Comparison of ENCODE assay signal across 26 mouse cellular contexts in genomic region chr3:35178759-35179440, GRCm38 (mm10).
DNase-seq lines count a peak whose midpoint lies in the region; ATAC-seq lines count a peak whose summit lies in the region.
"Had no signal": no experiment of that assay in that cellular context is flagged by ENCODE, and none has a peak within 500 bp of the region (broad histone marks: within the 10 kb centered on the region; RNA-seq: fewer than 3 reads in every experiment).

No protein-coding gene starts in this region.

- H3K4me2 ChIP-seq in embryonic facial prominence, embryonic 12.5 days (replicated peaks) = no peak overlapping the region
- H3K4me2 ChIP-seq: embryonic facial prominence, embryonic 15.5 days; forebrain, embryonic 12.5 days had no signal

- H3K36me3 ChIP-seq in embryonic facial prominence, embryonic 12.5 days = no peaks in the 10 kb centered on the region
- H3K36me3 ChIP-seq: embryonic facial prominence, embryonic 15.5 days; forebrain, embryonic 10.5 days; forebrain, embryonic 12.5 days; G1E had no signal

- no peak overlapping the region for H3K9ac ChIP-seq in embryonic facial prominence, embryonic 12.5 days
- H3K9ac ChIP-seq: embryonic facial prominence, embryonic 15.5 days; forebrain, embryonic 12.5 days had no signal

- no peaks in the 10 kb centered on the region for H3K27me3 ChIP-seq in embryonic facial prominence, embryonic 12.5 days
- H3K27me3 ChIP-seq: CH12.LX; embryonic facial prominence, embryonic 15.5 days; forebrain, embryonic 12.5 days had no signal

- WGBS in embryonic facial prominence, embryonic 12.5 days = 81% methylated on average over 12 of the region's 12 CpGs

- H3K27ac ChIP-seq in embryonic facial prominence, embryonic 12.5 days = no peak overlapping the region
- H3K27ac ChIP-seq: embryonic facial prominence, embryonic 15.5 days; forebrain, embryonic 10.5 days; forebrain, embryonic 12.5 days had no signal

- peak; percentile 68 for DNase-seq in Muller cell, postnatal 12 days (ENCODE audit: inconsistent ontology term)
- peak; percentile 96 for DNase-seq in retina, embryonic 14.5 days (ENCODE audit: low spot score)
- DNase-seq in retina, postnatal 7 days (ENCODE audit: low read depth, low spot score) = peak; percentile 16
- no peak for DNase-seq in thymus, postnatal 4 days
- no peak for DNase-seq in heart, postnatal 4 days
- no peak for DNase-seq in kidney, postnatal 14 days
- no peak for DNase-seq in layer of hippocampus, adult 9-11 months
- DNase-seq: adrenal gland, adult 2 months; adrenal gland, postnatal 10 days; adrenal gland, postnatal 25 days; B cell, adult 2 months; cerebellum, adult 11 months; cerebellum, adult 18-20 months; cerebellum, adult 8-10 months; cerebellum, postnatal 10 days; cerebellum, postnatal 25 days had no signal

- ATAC-seq in embryonic facial prominence, embryonic 12.5 days (ENCODE audit: insufficient number of reproducible peaks, insufficient read depth, low FRiP score, low TSS enrichment) = peak; percentile 47; the same call in 1 of the 2 replicates
- ATAC-seq: CD4-positive, CD25-positive, alpha-beta regulatory T cell, adult 4 months; forebrain, embryonic 14.5 days; forebrain, embryonic 16.5 days had no signal

- H3K4me1 ChIP-seq in embryonic facial prominence, embryonic 12.5 days = no peaks in the 10 kb centered on the region
- H3K4me1 ChIP-seq: embryonic facial prominence, embryonic 15.5 days had no signal

- no peak overlapping the region for H3K4me3 ChIP-seq in embryonic facial prominence, embryonic 12.5 days
- H3K4me3 ChIP-seq: embryonic facial prominence, embryonic 15.5 days; erythroblast, embryonic 14.5 days; forebrain, embryonic 10.5 days; forebrain, embryonic 12.5 days had no signal

- H3K9me3 ChIP-seq in embryonic facial prominence, embryonic 12.5 days = no peaks in the 10 kb centered on the region
- H3K9me3 ChIP-seq: embryonic facial prominence, embryonic 15.5 days; forebrain, embryonic 10.5 days; forebrain, embryonic 12.5 days had no signal

Comparison
In these comparisons a context has a peak if more than half of its experiments do, and no peak if none do; other contexts are left out.
1. DNase-seq: peak in Muller cell, postnatal 12 days (single experiment), retina, embryonic 14.5 days (single experiment) and retina, postnatal 7 days (single experiment); none in thymus, postnatal 4 days (single experiment), heart, postnatal 4 days (single experiment), kidney, postnatal 14 days (single experiment) and layer of hippocampus, adult 9-11 months (single experiment).